ENCODE assay signal across 8 mouse cellular contexts in the genomic region with DNA sequence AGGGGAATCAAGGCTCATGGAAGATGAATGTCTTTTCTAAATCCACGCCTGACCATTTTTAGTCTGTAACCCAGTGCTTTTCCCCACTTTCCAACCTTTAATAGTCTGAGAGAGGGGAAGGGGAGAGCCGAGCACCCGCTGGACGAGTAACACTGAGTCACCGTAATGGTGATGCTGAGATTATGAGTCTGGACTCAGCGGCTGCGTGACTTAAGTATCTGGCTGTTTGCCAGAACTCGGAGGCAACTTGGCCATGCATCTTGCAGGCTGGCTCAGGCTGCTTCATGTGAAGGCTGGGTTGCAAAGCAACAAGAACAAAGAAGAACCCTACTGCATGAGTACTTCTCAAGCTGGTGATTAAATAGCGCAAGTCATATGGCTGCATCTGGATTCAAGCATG. TPM values are rescaled to one million over a fixed set of nuclear protein-coding genes. Genes with fewer than 3 reads are reported as not detected.
A peak's percentile ranks its signal among the peaks of the same experiment; 100 is the strongest.
DNase-seq lines count a peak whose midpoint lies in the region; ATAC-seq lines count a peak whose summit lies in the region.

No protein-coding gene starts in this region.

- 0 out of 2 replicates have a peak, but pooled peaks have one; percentile 58 for ATAC-seq in stomach, embryonic 15.5 days (ENCODE audit: insufficient read depth, low FRiP score, low read depth)
- no peak for ATAC-seq in megakaryocyte progenitor cell, adult 5-6 weeks (replicated peaks; ENCODE audit: poor library complexity)

- intact Hi-C loops in left cerebral cortex, postnatal 4 days (cut with DNase I): no loop called here
- intact Hi-C loops in left cerebral cortex, postnatal 25 days (cut with DNase I): no loop called here

- H3K36me3 ChIP-seq in stomach, embryonic 15.5 days: no peaks in the 10 kb centered on the region

- no peak overlapping the region for H3K9ac ChIP-seq in stomach, embryonic 15.5 days

- no peaks in the 10 kb centered on the region for H3K9me3 ChIP-seq in stomach, embryonic 15.5 days

- H3K4me3 ChIP-seq in stomach, embryonic 15.5 days (replicated peaks): no peak overlapping the region

- H3K4me2 ChIP-seq in stomach, embryonic 15.5 days: no peak overlapping the region

- 25% methylated on average over 9 of the region's 9 CpGs for WGBS in stomach, embryonic 15.5 days

- H3K27me3 ChIP-seq in stomach, embryonic 15.5 days (replicated peaks): no peaks in the 10 kb centered on the region

- H3K27ac ChIP-seq in stomach, embryonic 15.5 days: no peak overlapping the region

- peak; percentile 88 to 89 for DNase-seq in cerebellum, postnatal 10 days
- DNase-seq in cerebellum, adult 11-12 months: no peak
- DNase-seq in left cerebral cortex, postnatal 4 days: peak; percentile 82
- DNase-seq in left cerebral cortex, postnatal 25 days (ENCODE audit: low spot score in 2 of 2): no peak
- DNase-seq in adrenal gland, postnatal 36 days: peak; percentile 80 to 81
- DNase-seq in heart, postnatal 4 days: peak; percentile 50

- H3K4me1 ChIP-seq in stomach, embryonic 15.5 days: 0 out of 2 replicates have a peak, but pooled peaks cover 3% of the 10 kb centered on the region

RNA-seq across cellular contexts. Expression of gene Metap2, which starts 37.1 kb away (rescaled TPM):
- total RNA-seq in left cerebral cortex, postnatal 4 days (2021): 100 to 1,000 TPM; 151 to 163 TPM
- total RNA-seq in left cerebral cortex, postnatal 25 days (2021): 100 to 1,000 TPM; 112 to 125 TPM
- 100 to 1,000 TPM; 181 to 185 TPM for total RNA-seq in adrenal gland, postnatal 36 days (2021)
- total RNA-seq in heart, postnatal 4 days (2021): 100 to 1,000 TPM; 179 to 184 TPM
- polyA plus RNA-seq in stomach, embryonic 15.5 days (2015; fragmentation: Nextera tagmentation; extraction: Ambion mirVana): 179 and 189 TPM in 2 replicates
- total RNA-seq in megakaryocyte progenitor cell, adult 5-6 weeks (2015): 379 and 381 TPM in 2 replicates
- 286 and 389 TPM in 2 replicates for total RNA-seq in megakaryocyte progenitor cell, adult 5-6 weeks (2017)

Comparison
In these comparisons a context has a peak if more than half of its experiments do, and no peak if none do; other contexts are left out.
1. DNase-seq: peak in cerebellum, postnatal 10 days (2 of 2), left cerebral cortex, postnatal 4 days (single experiment), adrenal gland, postnatal 36 days (2 of 2) and heart, postnatal 4 days (single experiment); none in cerebellum, adult 11-12 months (single experiment) and left cerebral cortex, postnatal 25 days (0 of 2).